Mouse (Mus musculus): ENCODE results near the gene Tmem167.

DNA sequence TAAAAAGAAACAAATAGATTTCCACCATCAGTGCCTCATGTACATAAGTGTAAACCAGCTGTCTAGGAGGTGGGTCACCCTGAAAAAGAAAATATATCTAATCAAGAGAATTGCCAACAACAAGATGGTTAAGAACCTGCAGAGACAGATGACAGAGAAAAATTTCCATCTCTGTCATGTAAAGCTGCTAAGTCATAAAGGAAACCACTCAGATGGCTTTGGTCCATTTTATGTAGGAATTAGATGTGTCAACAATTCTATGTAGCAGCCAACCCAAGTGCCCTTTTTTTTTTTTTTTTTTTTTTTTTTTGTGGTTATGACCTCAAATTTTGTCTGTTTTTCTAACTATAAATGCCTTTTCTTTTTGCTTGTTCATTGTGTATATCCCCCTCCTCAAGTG is 12.6 kb downstream of the Tmem167 start:
- TF ChIP-seq CTCF (IDR thresholded peaks at IDR 0.05; ENCODE audit: borderline replicate concordance, control insufficient read depth, extremely low read depth, insufficient read depth, low read length, poor library complexity) (no peak), POLR2A (IDR thresholded peaks at IDR 0.05; ENCODE audit: control insufficient read depth, extremely low read depth, insufficient read depth, low read length, poor library complexity) (no peak)
